Mouse (Mus musculus): Measurements from ENCODE around the gene Pi4ka. TPM values are rescaled to one million over a fixed set of nuclear protein-coding genes. Genes with fewer than 3 reads are reported as not detected.
"Not testable (repeated sequence)": the region's sequence is repeated elsewhere in the genome, so short reads cannot be mapped to it uniquely, and the experiment has no call there.

Pi4ka gene
- polyA plus RNA-seq, 1 experiment from 2014 or later = 25.6 TPM

- Histone ChIP-seq H3K27me3 (replicated peaks) (no peaks in the 10 kb centered on the region), H3K4me3 (no peak overlapping the region), H3K36me3 (no peaks in the 10 kb centered on the region), H3K9me3 (replicated peaks) (no peaks in the 10 kb centered on the region), H3K27ac (no peak overlapping the region), H3K9ac (no peak overlapping the region), H3K4me1 (peaks cover 53% of the 10 kb centered on the region), H3K4me2 (no peak overlapping the region)
- ATAC-seq = no peak
- 62% methylated on average over 1 of the region's 1 CpGs for WGBS (ENCODE audit: insufficient replicate concordance)
Measured at GRCm38 (mm10) chr16:17244996-17245395, 161.1 kb downstream of the Pi4ka start.

GRCm38 (mm10) chr16:17243731-17244130 lies 162.4 kb downstream of the Pi4ka start:
- Histone ChIP-seq H3K9ac (no peak overlapping the region), H3K27ac (peak overlapping the region; percentile 74; the same call in 1 of the 2 replicates), H3K36me3 (no peaks in the 10 kb centered on the region), H3K9me3 (replicated peaks) (no peaks in the 10 kb centered on the region), H3K4me2 (no peak overlapping the region), H3K4me1 (peaks cover 53% of the 10 kb centered on the region), H3K4me3 (no peak overlapping the region), H3K27me3 (replicated peaks) (no peaks in the 10 kb centered on the region)
- peak; percentile 60 for ATAC-seq
- WGBS (ENCODE audit: insufficient replicate concordance) = 44% methylated on average over 1 of the region's 1 CpGs

- H3K4me2 ChIP-seq = no peak overlapping the region
- no peak for ATAC-seq
- H3K4me1 ChIP-seq = peaks cover 74% of the 10 kb centered on the region
- no peak overlapping the region for H3K9ac ChIP-seq
- no peak overlapping the region for H3K4me3 ChIP-seq
- 67% methylated on average over 2 of the region's 2 CpGs for WGBS (ENCODE audit: insufficient replicate concordance)
- H3K27ac ChIP-seq = no peak overlapping the region
- no peaks in the 10 kb centered on the region for H3K36me3 ChIP-seq
- no peaks in the 10 kb centered on the region for H3K9me3 ChIP-seq (replicated peaks)
- no peaks in the 10 kb centered on the region for H3K27me3 ChIP-seq (replicated peaks)
Measured at GRCm38 (mm10) chr16:17239409-17239808, 166.7 kb downstream of the Pi4ka start.

GRCm38 (mm10) chr16:17237634-17238033 lies 168.5 kb downstream of the Pi4ka start:
- peak; percentile 61 for ATAC-seq
- H3K27ac ChIP-seq = 0 out of 2 replicates have a peak overlapping the region, but pooled peaks have one; percentile 48

GRCm38 (mm10) chr16:17234916-17235665 lies 171.0 kb downstream of the Pi4ka start:
- Histone ChIP-seq H3K9ac (peak overlapping the region; percentile 84; the same call in 1 of the 2 replicates), H3K36me3 (no peaks in the 10 kb centered on the region), H3K27me3 (replicated peaks) (no peaks in the 10 kb centered on the region), H3K27ac (no peak overlapping the region), H3K4me2 (peak overlapping the region; percentile 97), H3K9me3 (replicated peaks) (no peaks in the 10 kb centered on the region), H3K4me3 (peak overlapping the region; percentile 75), H3K4me1 (peaks cover 73% of the 10 kb centered on the region)
- 47% methylated on average over 9 of the region's 9 CpGs for WGBS (ENCODE audit: insufficient replicate concordance)
- no peak for ATAC-seq

More at GRCm38 (mm10) chr16:17237634-17238033, 168.5 kb downstream of the Pi4ka start:
- no peak overlapping the region; the same call in 1 of the 2 replicates for H3K9ac ChIP-seq
- no peaks in the 10 kb centered on the region for H3K27me3 ChIP-seq (replicated peaks)
- H3K36me3 ChIP-seq = no peaks in the 10 kb centered on the region
- H3K4me2 ChIP-seq = peak overlapping the region; percentile 24
- peaks cover 81% of the 10 kb centered on the region for H3K4me1 ChIP-seq
- no peak overlapping the region for H3K4me3 ChIP-seq
- no peaks in the 10 kb centered on the region for H3K9me3 ChIP-seq (replicated peaks)
- WGBS (ENCODE audit: insufficient replicate concordance) = 14% methylated on average over 3 of the region's 3 CpGs

GRCm38 (mm10) chr16:17234499-17234895 lies 171.6 kb downstream of the Pi4ka start:
- Histone ChIP-seq H3K9me3 (replicated peaks) (no peaks in the 10 kb centered on the region), H3K4me3 (peak overlapping the region; percentile 75), H3K4me1 (peaks cover 67% of the 10 kb centered on the region), H3K36me3 (no peaks in the 10 kb centered on the region), H3K27me3 (replicated peaks) (no peaks in the 10 kb centered on the region), H3K9ac (peak overlapping the region; percentile 84), H3K27ac (peak overlapping the region; percentile 84), H3K4me2 (peak overlapping the region; percentile 97)
- 2% methylated on average over 12 of the region's 12 CpGs for WGBS (ENCODE audit: insufficient replicate concordance)
- ATAC-seq = no peak; the same call in 1 of the 2 replicates

GRCm38 (mm10) chr16:17233702-17234498 lies 172.2 kb downstream of the Pi4ka start:
- no peaks in the 10 kb centered on the region; the same call in 1 of the 2 replicates for H3K27me3 ChIP-seq (replicated peaks)
- ATAC-seq = peak; percentile 14
- H3K9me3 ChIP-seq (replicated peaks) = no peaks in the 10 kb centered on the region
- peak overlapping the region; percentile 84 for H3K27ac ChIP-seq
- H3K36me3 ChIP-seq = no peaks in the 10 kb centered on the region
- peak overlapping the region; percentile 75 for H3K4me3 ChIP-seq
- H3K4me1 ChIP-seq = peaks cover 61% of the 10 kb centered on the region
- under 1% methylated on average over 59 of the region's 62 CpGs for WGBS (ENCODE audit: insufficient replicate concordance)
- H3K4me2 ChIP-seq = peak overlapping the region; percentile 97
- H3K9ac ChIP-seq = peak overlapping the region; percentile 84

- peak; percentile 90 for ATAC-seq
- Histone ChIP-seq H3K9me3 (replicated peaks) (no peaks in the 10 kb centered on the region), H3K4me2 (peak within 1 kb of the TSS; percentile 97), H3K9ac (peak within 1 kb of the TSS; percentile 84), H3K4me1 (peaks cover 53% of the 10 kb centered on the region), H3K36me3 (no peaks in the 10 kb centered on the region), H3K4me3 (peak within 1 kb of the TSS; percentile 75), H3K27ac (peak within 1 kb of the TSS; percentile 84), H3K27me3 (replicated peaks) (no peaks in the 10 kb centered on the region; the same call in 1 of the 2 replicates)
- WGBS (ENCODE audit: insufficient replicate concordance) = 2% methylated on average over 57 of the region's 59 CpGs
Measured at GRCm38 (mm10) chr16:17232794-17233701, 173.1 kb downstream of the Pi4ka start, which contains the start of gene Hic2. Gene Hic2, plus strand, starts transcription at chr16:17233572.

- not testable (repeated sequence) for H3K4me2 ChIP-seq; H3K27ac ChIP-seq; H3K9ac ChIP-seq; H3K9me3 ChIP-seq (replicated peaks); ATAC-seq; H3K36me3 ChIP-seq; H3K4me3 ChIP-seq; H3K27me3 ChIP-seq (replicated peaks)
- peaks cover 37% of the 10 kb centered on the region for H3K4me1 ChIP-seq
- WGBS (ENCODE audit: insufficient replicate concordance) = 75% methylated on average over 2 of the region's 2 CpGs
Measured at GRCm38 (mm10) chr16:17231523-17231922, 174.6 kb downstream of the Pi4ka start.
